Mouse (Mus musculus) ES-CJ7 (cell line): ENCODE results near the gene Dmgdh.

Experiments
- DNase-seq: peaks from one replicate; pipeline ENCODE4 v3.0.0; 2011; ENCODE audit warnings: low read depth, low spot score

The Dmgdh gene

DNA sequence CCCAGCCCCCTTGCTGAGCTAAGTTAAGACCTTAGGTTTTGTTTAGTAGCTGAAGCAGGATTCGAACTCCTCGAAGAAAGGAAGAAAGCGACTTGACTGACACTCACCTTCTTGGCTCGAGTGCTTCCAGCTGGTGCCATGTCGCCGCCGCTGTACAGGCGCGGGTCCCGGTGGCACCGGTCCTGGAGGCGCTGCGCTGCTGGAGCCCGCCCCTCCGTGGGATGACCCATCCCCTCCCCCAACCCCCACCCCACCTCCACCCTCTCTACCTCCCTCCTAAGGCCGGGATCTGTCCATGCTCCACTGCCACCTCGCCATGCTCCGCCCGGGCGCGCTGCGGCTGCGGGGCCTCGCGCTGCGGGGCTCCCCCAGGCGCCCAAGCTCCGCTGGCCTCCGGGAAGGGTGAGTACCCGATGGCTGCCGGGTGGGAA, at the start of gene Dmgdh, which contains the start of gene Bhmt2:
TSS of gene Dmgdh (plus strand) at position 303 of the 431 bp plus-strand sequence.
TSS of gene Bhmt2 (minus strand) at position 172 of the 431 bp plus-strand sequence.
- peak; percentile 55 for DNase-seq

DNA sequence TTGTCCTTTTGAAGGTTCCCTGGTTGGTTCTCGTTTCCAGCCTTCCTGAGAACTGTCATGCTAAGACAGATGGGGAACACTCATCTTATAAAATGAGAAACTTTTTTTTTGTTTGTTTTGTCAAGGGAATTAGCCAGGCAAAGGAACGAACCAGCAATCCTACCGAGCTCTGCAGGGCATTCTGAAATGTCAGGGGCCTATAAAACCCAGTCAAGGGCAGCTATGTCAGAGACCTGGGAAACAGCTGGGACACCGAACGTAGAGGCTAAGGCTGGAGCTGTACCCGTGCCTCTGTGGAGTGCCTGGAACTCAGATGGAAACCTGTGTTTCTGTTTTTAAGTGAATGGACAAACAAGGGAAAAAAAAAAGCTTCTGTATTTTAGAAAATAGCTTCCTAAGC, 45.4 kb upstream of the Dmgdh start:
- no peak for DNase-seq

DNA sequence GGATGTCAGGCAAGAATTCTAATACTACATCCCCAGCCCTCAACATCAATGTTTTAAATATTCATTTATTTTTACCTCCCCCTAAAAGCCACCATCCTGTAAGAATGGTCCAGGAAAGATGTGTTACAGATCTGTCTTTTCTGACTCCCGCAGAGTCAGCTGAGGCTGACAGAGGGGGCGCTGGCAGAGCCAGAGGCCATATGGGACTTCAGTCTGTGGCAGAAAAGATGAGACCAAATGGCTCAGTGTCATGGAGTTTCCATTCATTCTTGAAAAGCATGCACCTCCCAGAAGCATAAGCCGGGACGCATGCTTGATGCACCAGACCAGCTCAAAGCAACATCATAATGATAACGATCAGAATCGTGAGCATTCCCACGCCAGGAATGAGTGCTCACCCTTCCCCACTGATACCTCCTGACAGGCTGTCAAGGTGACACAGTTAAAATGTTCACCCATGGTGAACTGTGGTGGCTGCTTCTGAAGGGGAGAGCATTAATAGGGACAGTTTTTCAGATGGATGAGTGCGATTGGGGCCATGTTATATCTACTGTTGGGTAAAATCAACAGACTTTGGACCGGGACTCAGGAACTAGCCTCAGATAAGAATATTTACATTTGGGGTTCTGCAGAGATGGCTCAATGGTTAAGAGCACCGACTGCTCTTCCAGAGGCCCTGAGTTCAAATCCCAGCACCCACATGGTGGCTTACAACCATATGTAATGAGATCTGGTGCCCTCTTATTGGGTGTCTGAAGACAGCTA, 43.1 kb upstream of the Dmgdh start:
- no peak for DNase-seq

DNA sequence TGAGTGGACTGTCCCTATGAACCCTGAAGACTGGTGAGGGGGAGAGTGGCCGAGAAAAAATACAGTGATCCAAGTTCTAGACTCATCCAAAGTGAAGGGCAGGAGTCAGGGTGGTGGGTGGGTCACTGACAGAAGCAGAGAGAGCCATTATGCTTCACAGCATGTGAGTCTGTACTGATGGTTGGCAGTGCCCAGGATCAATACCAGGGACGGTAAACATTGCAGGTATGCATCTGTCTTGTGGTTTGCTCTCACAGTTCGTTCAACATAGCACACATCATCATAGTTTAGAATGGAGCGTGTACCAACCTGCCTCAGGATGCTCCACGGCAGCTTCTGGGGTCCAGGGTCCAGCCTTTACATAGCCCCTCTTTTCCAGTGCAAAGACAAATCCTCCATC, 41.3 kb upstream of the Dmgdh start:
- no peak for DNase-seq

DNA sequence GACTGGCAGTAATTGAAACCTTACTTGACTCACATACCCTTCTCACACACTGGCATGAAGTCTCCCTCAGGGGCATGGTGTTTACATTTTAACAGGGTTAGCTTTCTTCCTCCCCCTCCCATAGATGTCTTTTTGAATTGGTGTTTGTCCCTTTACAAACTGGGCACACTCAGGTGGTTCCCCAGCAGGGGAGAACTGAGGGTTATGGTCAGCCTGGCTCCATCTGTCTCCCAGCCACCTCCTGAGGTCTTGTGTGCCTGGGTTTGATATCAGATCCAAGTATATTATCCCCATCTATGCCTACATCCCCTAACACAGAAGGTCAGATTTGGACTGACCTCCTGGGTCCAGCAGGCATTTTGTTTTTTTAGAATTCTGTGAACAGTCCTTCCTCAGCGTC, 37.7 kb upstream of the Dmgdh start:
- no peak for DNase-seq

DNA sequence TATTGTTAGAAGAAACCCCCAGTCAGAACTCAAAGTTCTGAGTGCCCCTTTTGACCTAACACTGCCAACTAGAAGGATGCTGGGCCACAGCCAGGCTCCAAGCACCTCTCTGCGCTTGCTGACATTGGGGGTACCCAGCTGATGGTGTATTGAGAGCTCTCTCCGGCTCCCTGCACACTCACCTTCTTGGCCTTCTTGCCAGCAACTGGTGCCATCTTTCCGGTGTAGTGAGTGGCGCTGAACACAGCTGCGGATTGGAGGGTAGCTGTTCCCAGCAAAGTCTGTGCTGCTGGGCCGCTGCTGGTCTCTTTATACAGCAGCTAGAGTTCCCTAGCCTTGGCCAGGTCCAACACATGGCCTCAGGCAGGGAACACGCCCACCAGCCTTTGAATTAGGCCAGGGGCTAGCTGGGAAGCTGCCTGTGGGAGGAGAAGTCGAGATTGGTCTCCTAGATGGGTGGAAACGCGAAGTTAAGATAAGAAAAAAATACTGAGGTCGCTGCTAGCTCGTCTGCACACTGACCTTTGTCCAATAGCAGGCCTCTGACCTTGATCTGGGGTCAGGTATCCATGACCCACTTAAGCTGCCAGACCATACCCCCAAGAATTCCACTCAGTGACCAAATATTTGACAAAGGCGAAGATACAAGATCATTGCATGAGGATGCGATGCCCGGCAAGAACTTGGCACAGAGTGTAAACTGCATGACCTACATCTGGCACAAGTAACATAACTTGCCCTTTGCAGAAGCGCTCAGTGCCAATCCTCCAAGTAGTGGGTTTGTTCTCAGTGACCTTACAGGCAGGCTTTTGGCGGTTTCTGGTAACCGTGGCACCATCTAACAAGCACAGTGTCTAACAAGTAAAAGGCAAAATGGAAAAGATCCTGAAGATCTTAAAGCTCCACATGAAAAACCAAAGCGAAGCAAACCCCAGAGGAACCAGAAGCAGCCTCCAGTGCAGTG, 36.7 kb upstream of the Dmgdh start, which contains the start of gene Bhmt:
TSS of gene Bhmt (minus strand) at position 680 of the 964 bp plus-strand sequence.
- no peak for DNase-seq

DNA sequence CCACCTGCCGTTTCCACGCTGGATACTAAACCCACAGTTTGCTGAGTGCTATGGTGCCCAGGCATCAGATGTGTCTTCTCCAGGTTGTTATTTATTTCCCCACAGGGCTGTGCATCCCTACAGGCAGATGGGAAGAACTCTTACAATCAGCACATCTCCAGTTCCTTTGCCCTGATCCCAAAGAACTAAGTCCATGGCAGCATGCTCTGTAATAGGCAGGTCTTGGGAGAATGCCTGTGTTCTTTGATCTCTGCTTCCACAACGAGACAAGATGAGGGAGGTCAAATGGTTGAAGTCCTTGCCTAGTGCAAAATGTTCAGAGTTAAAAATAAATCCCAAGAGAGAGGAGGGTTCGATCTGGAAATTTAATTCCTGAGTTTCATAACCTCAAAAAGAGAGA, 34.6 kb upstream of the Dmgdh start:
- DNase-seq, result no peak

DNA sequence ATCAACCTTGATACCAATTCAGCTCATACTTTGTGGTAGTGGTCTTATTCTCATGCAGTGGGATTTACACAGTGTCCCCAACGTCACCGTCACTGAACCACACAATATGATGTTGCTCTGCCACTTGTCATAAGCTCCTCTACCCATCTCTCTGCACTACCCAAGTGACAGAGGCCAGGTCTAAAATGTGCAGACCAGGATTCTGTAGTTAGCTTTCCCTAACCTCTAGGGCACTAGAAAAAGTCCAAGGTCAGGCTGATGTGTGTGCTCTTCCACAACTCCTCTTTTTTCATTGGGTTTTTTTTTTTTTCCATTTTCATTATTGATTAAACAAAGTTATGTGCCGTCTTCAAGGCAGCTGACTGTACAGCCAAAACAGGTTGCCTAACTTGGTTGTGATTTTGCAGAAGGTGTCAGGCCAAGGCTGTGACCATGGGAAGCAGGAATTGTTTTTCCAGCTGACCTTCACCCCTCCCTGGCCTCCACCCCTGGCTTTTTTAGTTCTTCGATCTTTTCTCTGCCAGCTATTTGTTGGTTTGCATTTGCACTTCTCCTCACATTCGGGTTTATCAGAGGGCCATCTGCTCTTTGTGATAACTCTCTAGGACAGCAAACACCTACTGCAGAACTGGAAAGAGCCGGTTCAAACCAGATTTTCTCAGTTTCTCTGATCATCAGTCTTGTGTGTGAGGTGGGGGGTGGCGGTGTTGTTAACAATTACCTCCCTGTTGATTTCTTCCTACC, 25.7 kb upstream of the Dmgdh start:
- peak; percentile 86 for DNase-seq

DNA sequence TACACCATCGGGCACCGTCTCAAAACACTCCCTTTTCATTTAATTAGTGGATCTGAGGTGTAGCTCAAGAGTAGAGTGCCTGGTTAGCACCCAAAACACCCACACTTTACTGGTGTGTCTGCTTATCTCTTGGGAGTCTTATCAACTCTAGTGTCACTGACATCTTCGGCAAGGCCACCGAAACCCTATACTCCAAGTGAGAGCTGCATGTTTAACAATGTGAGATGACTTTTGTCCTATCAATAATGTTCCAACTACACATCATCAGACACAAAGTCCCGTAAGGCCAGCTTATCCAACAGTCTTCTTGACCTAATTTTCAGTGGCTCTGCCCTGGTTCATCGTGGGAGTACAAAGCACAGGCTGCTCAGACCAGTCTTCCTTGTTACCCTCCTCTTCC, 20.9 kb upstream of the Dmgdh start:
- DNase-seq, result no peak

DNA sequence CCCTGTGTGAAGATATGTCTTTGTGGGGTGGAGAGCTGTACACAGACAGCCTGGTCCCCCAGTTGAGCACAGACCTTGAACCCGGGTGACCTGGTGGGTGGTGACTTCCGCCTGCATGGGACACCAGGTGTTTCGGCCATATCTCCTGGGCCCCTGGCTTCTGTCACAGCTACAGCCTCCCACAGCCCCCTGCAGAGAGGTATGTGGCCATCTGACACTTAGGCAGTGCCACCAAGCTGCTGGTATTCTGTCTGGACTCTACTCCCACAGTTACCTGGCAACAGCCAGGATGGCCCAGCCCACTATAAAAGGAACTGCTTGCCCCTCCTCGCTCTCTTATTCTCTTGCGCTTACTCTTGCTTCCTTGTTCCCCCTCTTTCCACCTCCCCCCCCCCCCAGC, 16.3 kb upstream of the Dmgdh start:
- DNase-seq, result no peak

DNA sequence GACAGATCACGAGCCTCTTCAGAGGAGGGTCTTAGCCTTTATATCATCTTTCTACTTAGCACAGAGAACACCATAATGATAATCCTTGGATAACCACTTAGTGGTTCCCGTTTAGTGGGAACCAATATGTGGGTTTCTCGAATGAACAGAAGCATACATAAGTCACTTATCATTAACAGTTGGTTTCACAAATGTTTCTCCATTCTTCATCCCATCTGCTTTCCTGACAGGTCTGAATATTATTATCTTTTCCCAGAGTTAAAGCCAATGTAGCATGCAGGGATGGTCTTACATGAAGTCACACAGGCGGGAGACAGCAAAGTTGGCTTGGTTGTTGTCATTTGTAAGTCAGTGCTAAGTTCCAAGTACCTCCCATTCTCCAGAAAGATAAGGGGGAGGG, 6.6 kb upstream of the Dmgdh start:
- no peak for DNase-seq

DNA sequence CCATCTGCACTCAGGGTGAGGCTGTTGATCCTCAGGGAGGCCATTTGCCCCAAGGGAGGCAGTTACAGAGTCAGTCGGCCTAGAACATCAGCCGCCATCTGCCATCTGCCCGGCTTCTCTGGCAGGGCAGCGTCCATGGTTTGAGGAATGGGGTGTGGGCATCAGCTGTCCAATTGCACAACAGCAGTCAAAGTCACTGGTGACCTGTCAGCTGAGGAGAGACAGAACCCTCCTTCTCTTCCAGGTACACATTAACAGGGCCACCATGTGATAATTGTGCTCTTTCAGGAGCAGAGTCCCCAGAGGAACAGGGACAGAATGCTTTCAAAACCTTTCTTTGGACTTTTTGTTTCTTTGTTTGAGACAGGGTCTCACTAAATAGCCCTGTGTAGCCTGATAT, 1.9 kb upstream of the Dmgdh start:
- DNase-seq, result no peak

DNA sequence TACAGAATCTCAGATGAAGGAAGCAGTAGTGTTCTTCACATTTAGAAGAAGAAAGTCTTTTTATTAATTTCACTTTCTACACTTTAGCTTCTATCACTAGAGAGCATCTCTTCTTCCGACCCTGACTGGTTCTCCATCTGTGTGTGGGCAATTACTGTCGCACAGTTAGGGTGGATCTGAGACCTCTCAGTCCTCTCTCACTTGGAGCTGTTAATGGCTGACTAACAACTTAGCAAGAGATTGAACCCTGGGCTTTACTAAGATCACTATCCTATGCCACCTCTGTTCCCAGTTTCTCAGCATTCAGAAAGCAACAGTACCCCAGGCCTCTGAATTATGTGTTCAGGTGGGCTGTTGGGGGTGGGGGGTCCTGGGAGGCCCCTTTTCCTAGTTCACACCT, 937 bp upstream of the Dmgdh start:
- DNase-seq, result no peak

DNA sequence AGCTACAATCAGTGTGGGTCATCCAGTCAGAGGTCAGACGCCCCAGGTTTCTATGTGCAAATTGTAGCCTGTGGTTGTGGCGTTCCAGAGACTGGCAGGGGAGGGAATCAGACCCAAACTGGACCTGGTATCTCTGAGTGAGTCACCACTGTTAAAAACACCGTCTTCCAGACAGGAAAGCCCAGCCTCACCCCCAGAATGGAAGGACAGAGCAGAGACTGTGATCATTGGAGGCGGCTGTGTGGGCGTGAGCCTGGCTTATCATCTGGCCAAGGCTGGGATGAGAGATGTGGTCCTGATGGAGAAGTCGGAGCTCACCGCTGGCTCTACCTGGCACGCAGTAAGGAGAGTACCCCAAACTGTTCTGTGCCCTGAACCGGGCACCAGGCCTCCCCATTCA, 2.6 kb downstream of the Dmgdh start:
- no peak for DNase-seq

DNA sequence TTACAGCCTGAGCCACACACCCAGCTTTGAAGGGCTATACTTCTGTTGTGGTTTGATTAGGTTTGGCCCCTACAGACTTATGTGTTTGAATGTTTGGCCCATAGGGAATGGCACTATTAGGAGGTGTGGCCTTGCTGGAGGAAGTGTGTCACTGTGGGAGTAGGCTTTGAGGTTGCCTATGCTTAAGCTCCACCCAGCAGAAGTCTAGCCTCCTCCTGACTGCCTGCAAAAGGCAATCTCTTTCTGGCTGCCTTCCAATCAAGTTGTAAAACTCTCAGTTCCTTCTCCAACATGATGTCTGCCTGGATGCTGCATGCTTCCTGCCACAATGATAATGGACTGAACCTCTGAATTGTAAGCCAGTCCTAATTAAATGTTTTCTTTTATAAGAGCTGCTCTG, 9.1 kb downstream of the Dmgdh start:
- peak; percentile 22 for DNase-seq

DNA sequence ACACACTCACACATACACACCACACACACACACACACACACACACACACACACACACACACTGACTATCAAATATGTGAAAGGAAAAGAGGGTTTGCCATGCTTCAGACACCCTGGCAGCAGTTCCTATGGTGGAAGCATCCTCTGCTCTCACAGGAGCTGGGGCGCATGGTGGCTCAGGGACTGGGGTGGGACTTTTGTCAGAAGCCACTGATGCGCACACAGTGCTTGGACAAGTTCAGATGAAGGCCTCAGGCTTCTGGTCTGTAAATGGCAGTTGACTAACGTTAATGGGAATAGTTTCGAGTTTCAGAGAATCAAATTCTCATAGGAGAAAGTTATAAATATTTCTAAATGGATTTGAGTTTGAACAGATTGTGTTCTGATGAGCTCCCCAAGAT, 11.0 kb downstream of the Dmgdh start:
- no peak for DNase-seq

DNA sequence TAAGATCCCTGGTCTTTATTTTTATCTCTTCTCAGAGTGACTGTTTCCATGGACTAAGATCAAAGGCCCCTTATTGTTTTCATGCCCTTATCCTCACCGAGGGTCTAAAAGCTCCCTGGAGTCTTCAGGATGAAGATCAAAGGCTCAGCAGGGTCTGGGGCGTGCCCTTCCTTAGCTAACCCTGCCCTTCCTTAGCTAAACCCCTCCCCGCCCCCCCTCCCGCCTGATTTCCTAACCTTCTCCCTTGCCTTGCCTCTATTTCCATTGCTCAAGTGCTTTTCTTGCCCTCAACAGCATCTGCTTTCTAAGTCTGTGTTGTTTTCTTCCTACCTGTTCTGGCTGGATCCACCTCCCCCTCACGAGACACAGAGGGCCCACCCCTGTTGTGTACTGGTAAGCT, 13.1 kb downstream of the Dmgdh start:
- DNase-seq, result peak; percentile 81

DNA sequence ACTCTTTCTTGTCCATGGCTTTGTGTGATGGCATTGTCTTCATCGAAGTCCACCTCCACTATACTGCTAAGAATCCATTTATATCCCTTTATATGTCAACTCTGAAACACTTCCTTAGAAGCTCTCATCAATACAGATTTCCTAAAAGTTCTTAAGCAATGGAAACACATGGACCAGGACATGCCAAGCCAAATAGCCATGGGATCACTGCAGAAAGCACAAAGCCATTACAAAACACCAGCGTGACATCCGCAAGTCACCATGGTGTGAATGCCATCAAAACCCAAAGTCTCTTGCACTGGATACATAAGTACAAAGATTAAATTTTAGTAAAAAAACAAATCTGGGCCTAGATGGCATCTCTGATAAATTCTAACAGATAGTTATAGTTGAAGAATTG, 15.3 kb downstream of the Dmgdh start:
- no peak for DNase-seq

DNA sequence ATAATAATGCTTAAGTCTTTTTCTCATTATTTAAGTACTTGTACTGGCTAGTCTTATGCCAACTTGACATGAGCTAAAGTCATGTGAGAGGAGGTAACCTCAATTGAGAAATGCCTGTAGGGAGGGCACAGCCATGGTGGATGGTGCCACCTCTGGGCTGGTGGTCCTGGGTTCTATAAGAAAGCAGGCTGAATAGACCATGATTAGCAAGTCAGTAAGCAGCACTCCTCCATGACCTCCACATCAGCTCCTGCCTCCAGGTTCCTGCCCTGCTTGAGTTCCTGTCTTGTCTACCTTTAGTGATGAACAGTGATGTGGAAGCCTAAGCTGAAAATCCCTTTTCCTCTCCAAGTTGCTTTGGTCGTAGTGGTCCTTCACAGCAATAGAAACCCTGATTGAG, 16.6 kb downstream of the Dmgdh start:
- DNase-seq, result no peak

DNA sequence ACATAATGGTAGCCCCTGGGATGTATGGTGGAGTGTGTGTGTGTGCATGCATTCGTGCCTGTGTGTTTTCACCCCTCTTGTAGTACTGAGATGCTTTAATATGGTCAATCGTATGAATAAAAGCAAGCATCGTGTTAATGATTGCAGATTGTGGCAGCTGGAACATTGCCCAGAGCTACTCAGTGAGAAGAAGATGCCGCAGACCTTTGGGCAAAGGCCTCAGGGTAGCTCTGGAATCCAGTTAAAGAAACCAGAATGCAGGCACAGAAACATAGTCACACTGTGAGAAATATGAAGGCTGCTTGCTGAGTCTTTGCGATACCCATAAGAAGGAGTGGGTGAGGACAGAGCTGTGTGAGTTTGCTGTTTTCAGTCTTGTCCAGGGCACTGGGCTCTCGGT, 24.6 kb downstream of the Dmgdh start:
- DNase-seq, result no peak

DNA sequence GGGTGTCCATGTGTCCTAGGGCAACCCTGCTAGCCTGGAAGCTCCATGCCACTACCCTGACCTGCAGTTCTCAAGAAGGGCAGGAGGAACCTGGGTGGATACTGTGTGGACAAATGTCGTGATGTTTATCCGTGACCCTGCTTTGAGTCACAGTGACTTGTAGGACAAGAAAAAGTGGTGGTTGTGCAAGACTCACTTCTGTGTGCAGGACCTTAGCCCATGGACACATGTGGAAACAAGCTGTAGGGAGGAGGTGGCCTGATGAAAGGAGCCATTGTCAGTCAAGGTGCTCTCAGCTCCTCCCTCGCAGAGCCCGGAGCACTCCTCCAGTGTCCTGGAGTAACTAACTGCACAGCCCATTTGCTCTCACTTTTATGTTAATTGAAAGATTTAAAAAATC, 31.5 kb downstream of the Dmgdh start:
- DNase-seq, result no peak

DNA sequence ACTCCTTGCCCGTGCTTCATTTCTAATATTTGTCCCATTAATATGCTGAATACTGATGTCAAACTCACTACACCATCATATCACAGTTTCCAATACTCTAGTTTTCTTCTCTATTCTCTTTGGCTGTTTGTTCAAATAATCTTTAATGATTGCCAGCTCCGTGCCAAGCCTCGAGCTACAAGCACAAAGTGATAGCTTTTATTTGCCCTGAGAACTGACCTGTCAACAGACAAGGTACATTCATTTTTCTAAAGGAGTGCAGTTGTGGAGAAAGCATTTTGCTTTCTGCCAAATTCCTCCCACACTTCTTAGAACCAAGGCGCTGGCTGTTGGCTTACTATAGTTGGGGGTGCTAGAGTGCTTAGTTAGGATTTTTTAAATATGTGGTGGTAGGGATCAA, 33.0 kb downstream of the Dmgdh start:
- DNase-seq, result no peak
